Mouse (Mus musculus) midbrain, embryonic 12.5 days (tissue): ENCODE measurements around the gene Fblim1. TPM values are rescaled to one million over a fixed set of nuclear protein-coding genes. Genes with fewer than 3 reads are reported as not detected.

ENCODE experiments used
- ATAC-seq: fragments of 200-750 bp; cut with Nextera tagmentation; 2 replicates; pipeline ENCODE4 v1.8.0; 2017; ENCODE audit warnings: low read depth, moderate TSS enrichment, moderate library complexity; ENCODE audit not compliant: low FRiP score
- H3K27ac ChIP-seq: fragments of 300-500 bp; sonication (generic); replicated peaks from 2 replicates; pipeline ENCODE4 v1.5.1; 2016; ENCODE audit warnings: mild to moderate bottlenecking
- H3K27me3 ChIP-seq: fragments of 300-500 bp; sonication (generic); 2 replicates; pipeline ENCODE4 v1.6.1; 2016; ENCODE audit warnings: mild to moderate bottlenecking
- H3K36me3 ChIP-seq: fragments of 300-500 bp; sonication (generic); 2 replicates; pipeline ENCODE4 v1.6.1; 2016
- H3K4me1 ChIP-seq: fragments of 300-500 bp; sonication (generic); 2 replicates; pipeline ENCODE4 v1.6.1; 2016
- H3K4me2 ChIP-seq: fragments of 300-500 bp; sonication (generic); replicated peaks from 2 replicates; pipeline ENCODE4 v1.6.1; 2016; ENCODE audit warnings: mild to moderate bottlenecking, moderate library complexity
- H3K4me3 ChIP-seq: fragments of 300-500 bp; sonication (generic); 2 replicates; pipeline ENCODE4 v1.5.1; 2016; ENCODE audit warnings: mild to moderate bottlenecking
- H3K9ac ChIP-seq: fragments of 300-500 bp; sonication (generic); replicated peaks from 2 replicates; pipeline ENCODE4 v1.6.1; 2016; ENCODE audit warnings: mild to moderate bottlenecking, moderate library complexity
- H3K9me3 ChIP-seq: fragments of 300-500 bp; sonication (generic); 2 replicates; pipeline ENCODE4 v1.6.1; 2016; ENCODE audit warnings: mild to moderate bottlenecking
- whole genome bisulfite sequencing: fragments of 180-500 bp; shearing (Covaris S2); methylation state at CpG from one replicate; pipeline ENCODE4 v1.1.7; 2016; 5-methylcytosine and 5-hydroxymethylcytosine counted together
- polyA plus RNA-seq: library from polyadenylated mRNA; unstranded; fragments of >200 nt; fragmentation: Nextera tagmentation; extraction: Ambion mirVana; gene quantifications from 2 replicates; pipeline ENCODE4 v1.2.1, GENCODE M21; 2016

Gene Fblim1
- polyA plus RNA-seq = 22.2 and 28.7 TPM in 2 replicates

- 84% methylated on average over 11 of the region's 11 CpGs for WGBS
- Histone ChIP-seq H3K36me3 (no peaks in the 10 kb centered on the region), H3K4me1 (no peaks in the 10 kb centered on the region), H3K4me3 (no peak within 1 kb of the TSS), H3K9ac (no peak within 1 kb of the TSS), H3K27me3 (peaks cover 8% of the 10 kb centered on the region), H3K27ac (no peak within 1 kb of the TSS), H3K4me2 (no peak within 1 kb of the TSS), H3K9me3 (no peaks in the 10 kb centered on the region)
- no peak for ATAC-seq
Observed at GRCm38 (mm10) chr4:141605861-141606260, at the start of gene Fblim1. Gene Fblim1 (minus strand): TSS chr4:141606096.

DNA sequence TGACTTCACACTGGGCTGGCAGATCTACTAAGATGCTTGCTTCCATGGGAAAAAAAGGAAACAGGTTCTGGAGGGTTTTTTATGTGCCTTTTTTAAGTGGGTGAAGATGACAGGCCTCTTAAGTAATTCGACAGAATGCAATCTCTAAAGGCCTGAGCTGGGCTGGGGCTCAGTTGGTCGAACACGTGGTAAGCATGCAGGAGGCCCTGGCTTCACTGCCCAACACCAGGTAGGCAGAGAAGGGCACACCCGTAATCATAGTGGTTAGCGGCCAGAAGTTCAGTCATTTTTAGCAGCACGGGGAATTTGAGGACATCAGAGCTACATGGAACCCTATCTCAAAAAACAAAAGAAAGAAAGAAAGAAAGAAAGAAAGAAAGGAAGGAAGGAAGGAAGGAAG is 48.6 kb upstream of the Fblim1 start:
- H3K36me3 ChIP-seq = peaks cover 21% of the 10 kb centered on the region
- WGBS = 96% methylated on average over 6 of the region's 6 CpGs
- no peak overlapping the region for H3K27ac ChIP-seq

DNA sequence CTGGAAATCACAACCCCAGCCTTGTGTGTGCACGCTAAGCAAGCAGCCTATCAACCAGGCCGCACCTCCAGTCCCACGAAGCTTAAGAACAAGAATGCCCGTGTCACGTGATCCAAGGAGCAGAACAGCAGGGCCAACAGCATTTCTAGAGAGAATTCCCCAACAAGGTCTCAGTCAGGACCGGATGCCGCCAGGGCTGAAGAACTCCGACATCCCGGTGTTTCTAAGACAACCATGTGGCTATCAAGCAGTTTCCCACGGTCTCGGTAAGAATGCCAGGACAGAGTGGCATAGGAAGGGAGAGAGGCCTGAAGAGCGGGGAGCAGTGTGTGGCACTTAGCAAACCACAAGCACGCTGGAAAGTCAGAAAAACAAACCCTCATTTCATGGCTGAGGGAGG is 47.9 kb upstream of the Fblim1 start:
- 91% methylated on average over 13 of the region's 13 CpGs for WGBS
- H3K9me3 ChIP-seq = no peaks in the 10 kb centered on the region
- peaks cover 3% of the 10 kb centered on the region; the same call in 1 of the 2 replicates for H3K4me1 ChIP-seq
- H3K4me2 ChIP-seq = no peak overlapping the region
- no peak for ATAC-seq
- H3K36me3 ChIP-seq = peaks cover 21% of the 10 kb centered on the region
- no peak overlapping the region for H3K9ac ChIP-seq
- no peak overlapping the region for H3K4me3 ChIP-seq
- H3K27me3 ChIP-seq = no peaks in the 10 kb centered on the region
- H3K27ac ChIP-seq = no peak overlapping the region

More for the DNA sequence above, 48.6 kb upstream of the Fblim1 start:
- no peak overlapping the region for H3K9ac ChIP-seq
- H3K27me3 ChIP-seq = no peaks in the 10 kb centered on the region
- no peak overlapping the region for H3K4me2 ChIP-seq
- H3K4me1 ChIP-seq = no peaks in the 10 kb centered on the region
- no peak overlapping the region for H3K4me3 ChIP-seq
- H3K9me3 ChIP-seq = no peaks in the 10 kb centered on the region
- no peak for ATAC-seq

DNA sequence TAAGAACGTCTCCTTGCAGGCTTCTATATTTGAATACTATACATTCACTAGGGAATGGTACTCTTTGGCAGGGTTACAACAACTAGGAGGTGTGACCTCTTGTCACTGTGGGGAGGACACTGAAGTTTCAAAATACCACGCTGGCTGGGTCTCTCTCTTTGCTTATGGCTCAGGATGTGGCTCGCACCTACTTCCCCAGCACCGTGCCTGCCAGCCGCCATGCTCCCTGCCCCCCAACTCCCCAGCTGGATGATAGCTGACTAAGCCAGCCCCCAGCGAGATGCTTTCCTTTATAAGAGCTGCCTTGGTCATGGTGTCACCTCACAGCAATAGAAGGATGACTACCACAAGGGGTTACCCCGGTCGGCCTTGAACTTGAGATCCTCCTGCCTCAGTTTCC is 47.1 kb upstream of the Fblim1 start:
- H3K4me3 ChIP-seq = no peak overlapping the region
- H3K9me3 ChIP-seq = no peaks in the 10 kb centered on the region
- whole genome bisulfite sequencing = 92% methylated on average over 8 of the region's 8 CpGs
- peaks cover 3% of the 10 kb centered on the region; the same call in 1 of the 2 replicates for H3K4me1 ChIP-seq
- H3K4me2 ChIP-seq = no peak overlapping the region
- H3K27ac ChIP-seq = no peak overlapping the region
- ATAC-seq = no peak
- no peaks in the 10 kb centered on the region for H3K27me3 ChIP-seq
- no peak overlapping the region for H3K9ac ChIP-seq
- H3K36me3 ChIP-seq = peaks cover 25% of the 10 kb centered on the region

DNA sequence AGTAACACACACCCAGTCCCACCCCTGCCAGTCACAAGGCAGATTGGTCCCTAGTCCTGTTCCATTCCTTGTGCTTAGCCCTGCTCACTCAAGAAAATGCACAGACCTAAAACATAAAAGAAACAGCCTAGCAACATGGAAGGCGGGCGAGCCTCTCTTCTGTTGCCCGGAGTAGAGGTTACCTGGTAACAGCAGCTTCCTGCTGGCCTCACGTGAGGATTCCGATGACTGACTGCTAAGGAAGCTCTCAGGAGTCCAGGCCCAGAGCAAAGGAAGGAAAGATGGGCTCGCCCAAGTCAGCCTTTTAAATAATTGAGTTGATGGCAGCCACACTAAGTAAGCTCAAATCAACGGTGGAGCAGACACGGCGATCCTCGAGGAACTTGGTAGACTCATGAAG is 46.0 kb upstream of the Fblim1 start:
- Histone ChIP-seq H3K36me3 (peaks cover 25% of the 10 kb centered on the region), H3K4me2 (no peak overlapping the region), H3K9me3 (no peaks in the 10 kb centered on the region), H3K9ac (no peak overlapping the region), H3K27me3 (no peaks in the 10 kb centered on the region), H3K27ac (no peak overlapping the region), H3K4me3 (no peak overlapping the region), H3K4me1 (peaks cover 3% of the 10 kb centered on the region; the same call in 1 of the 2 replicates)
- ATAC-seq = no peak
- 89% methylated on average over 10 of the region's 10 CpGs for WGBS

DNA sequence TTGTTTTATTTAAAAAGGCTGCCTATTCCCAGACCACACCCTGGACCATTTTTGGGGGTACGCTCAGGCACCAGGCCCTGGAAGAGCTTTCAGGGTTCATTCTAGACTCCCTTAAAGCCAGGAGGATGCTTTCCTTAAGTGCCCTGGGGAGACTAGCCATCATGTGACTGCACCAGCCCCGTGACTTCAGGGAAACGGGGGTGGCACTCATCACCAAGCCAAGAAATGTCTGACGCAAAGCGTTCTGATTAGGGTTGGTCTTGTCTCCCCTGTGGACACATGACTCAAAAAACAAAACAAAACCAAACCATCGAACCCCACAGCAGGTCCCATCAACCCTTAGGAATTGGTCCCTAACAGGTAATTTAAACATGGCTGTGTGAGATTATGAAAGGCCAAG is 45.4 kb upstream of the Fblim1 start:
- no peak overlapping the region for H3K27ac ChIP-seq
- WGBS = 88% methylated on average over 6 of the region's 6 CpGs
- H3K9me3 ChIP-seq = no peaks in the 10 kb centered on the region
- H3K9ac ChIP-seq = no peak overlapping the region
- ATAC-seq = no peak
- H3K27me3 ChIP-seq = no peaks in the 10 kb centered on the region
- H3K36me3 ChIP-seq = peaks cover 25% of the 10 kb centered on the region
- no peak overlapping the region for H3K4me2 ChIP-seq
- H3K4me1 ChIP-seq = peaks cover 3% of the 10 kb centered on the region; the same call in 1 of the 2 replicates
- H3K4me3 ChIP-seq = no peak overlapping the region

- peaks cover 3% of the 10 kb centered on the region; the same call in 1 of the 2 replicates for H3K4me1 ChIP-seq
- no peak for ATAC-seq
- no peak overlapping the region for H3K4me2 ChIP-seq
- no peaks in the 10 kb centered on the region for H3K27me3 ChIP-seq
- no peak overlapping the region for H3K27ac ChIP-seq
- H3K9me3 ChIP-seq = no peaks in the 10 kb centered on the region
- H3K9ac ChIP-seq = no peak overlapping the region; the same call in 1 of the 2 replicates
- no peak overlapping the region for H3K4me3 ChIP-seq
- WGBS = 85% methylated on average over 6 of the region's 6 CpGs
- H3K36me3 ChIP-seq = peaks cover 25% of the 10 kb centered on the region
Observed at GRCm38 (mm10) chr4:141649244-141649643, 43.3 kb upstream of the Fblim1 start.

- no peaks in the 10 kb centered on the region for H3K9me3 ChIP-seq
- no peak overlapping the region for H3K9ac ChIP-seq
- ATAC-seq = no peak
- no peak overlapping the region for H3K4me2 ChIP-seq
- H3K4me1 ChIP-seq = peaks cover 7% of the 10 kb centered on the region; the same call in 1 of the 2 replicates
- H3K27me3 ChIP-seq = no peaks in the 10 kb centered on the region
- no peak overlapping the region for H3K27ac ChIP-seq
- H3K36me3 ChIP-seq = peaks cover 21% of the 10 kb centered on the region
- 96% methylated on average over 5 of the region's 5 CpGs for WGBS
- no peak overlapping the region for H3K4me3 ChIP-seq
Observed at GRCm38 (mm10) chr4:141648262-141648661, 42.4 kb upstream of the Fblim1 start.

GRCm38 (mm10) chr4:141647187-141647586 is 41.3 kb upstream of the Fblim1 start:
- H3K9ac ChIP-seq = no peak overlapping the region
- WGBS = 94% methylated on average over 3 of the region's 3 CpGs
- H3K27me3 ChIP-seq = no peaks in the 10 kb centered on the region
- H3K4me1 ChIP-seq = peaks cover 8% of the 10 kb centered on the region; the same call in 1 of the 2 replicates
- no peaks in the 10 kb centered on the region for H3K9me3 ChIP-seq
- H3K4me2 ChIP-seq = no peak overlapping the region
- no peak for ATAC-seq
- H3K27ac ChIP-seq = no peak overlapping the region
- no peak overlapping the region for H3K4me3 ChIP-seq
- peaks cover 22% of the 10 kb centered on the region for H3K36me3 ChIP-seq

DNA sequence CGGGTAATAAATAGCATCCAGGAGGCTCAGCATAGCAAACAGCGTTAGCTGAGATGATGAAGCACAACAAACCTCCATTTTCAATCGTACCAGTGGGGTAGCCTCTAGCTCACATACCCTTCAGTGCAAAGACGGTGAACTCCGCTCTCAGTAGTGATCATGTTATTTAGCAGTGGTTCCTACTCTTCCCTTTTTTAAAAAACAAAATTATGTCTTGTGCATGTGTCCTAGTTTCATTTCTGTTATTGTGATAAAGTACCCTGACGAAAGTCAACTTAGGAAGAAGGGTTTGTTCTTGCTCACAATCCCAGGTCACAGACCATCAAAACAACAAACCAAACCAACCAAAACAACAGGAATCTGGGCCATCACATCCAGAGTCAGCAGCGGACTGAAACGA is 40.1 kb upstream of the Fblim1 start:
- Histone ChIP-seq H3K36me3 (peaks cover 25% of the 10 kb centered on the region), H3K9ac (no peak overlapping the region), H3K4me3 (no peak overlapping the region), H3K27ac (no peak overlapping the region), H3K4me2 (no peak overlapping the region), H3K27me3 (no peaks in the 10 kb centered on the region), H3K4me1 (peaks cover 8% of the 10 kb centered on the region; the same call in 1 of the 2 replicates), H3K9me3 (no peaks in the 10 kb centered on the region)
- WGBS = 95% methylated on average over 8 of the region's 8 CpGs
- no peak for ATAC-seq

- Histone ChIP-seq H3K4me1 (peaks cover 5% of the 10 kb centered on the region; the same call in 1 of the 2 replicates), H3K4me2 (no peak overlapping the region), H3K9me3 (no peaks in the 10 kb centered on the region), H3K4me3 (no peak overlapping the region), H3K27me3 (no peaks in the 10 kb centered on the region), H3K27ac (no peak overlapping the region), H3K36me3 (peaks cover 37% of the 10 kb centered on the region), H3K9ac (no peak overlapping the region)
- WGBS = 78% methylated on average over 7 of the region's 7 CpGs
- no peak for ATAC-seq
Observed at GRCm38 (mm10) chr4:141643118-141643855, 37.4 kb upstream of the Fblim1 start.

GRCm38 (mm10) chr4:141641961-141642811 is 36.3 kb upstream of the Fblim1 start:
- no peak overlapping the region for H3K4me2 ChIP-seq
- 88% methylated on average over 25 of the region's 25 CpGs for WGBS
- H3K27me3 ChIP-seq = no peaks in the 10 kb centered on the region
- ATAC-seq = no peak
- H3K9me3 ChIP-seq = no peaks in the 10 kb centered on the region
- no peak overlapping the region for H3K9ac ChIP-seq
- H3K4me3 ChIP-seq = no peak overlapping the region
- peaks cover 5% of the 10 kb centered on the region; the same call in 1 of the 2 replicates for H3K4me1 ChIP-seq
- H3K27ac ChIP-seq = no peak overlapping the region
- peaks cover 46% of the 10 kb centered on the region for H3K36me3 ChIP-seq
